23 mouse cellular contexts compared by ENCODE assay signal in the genomic region with DNA sequence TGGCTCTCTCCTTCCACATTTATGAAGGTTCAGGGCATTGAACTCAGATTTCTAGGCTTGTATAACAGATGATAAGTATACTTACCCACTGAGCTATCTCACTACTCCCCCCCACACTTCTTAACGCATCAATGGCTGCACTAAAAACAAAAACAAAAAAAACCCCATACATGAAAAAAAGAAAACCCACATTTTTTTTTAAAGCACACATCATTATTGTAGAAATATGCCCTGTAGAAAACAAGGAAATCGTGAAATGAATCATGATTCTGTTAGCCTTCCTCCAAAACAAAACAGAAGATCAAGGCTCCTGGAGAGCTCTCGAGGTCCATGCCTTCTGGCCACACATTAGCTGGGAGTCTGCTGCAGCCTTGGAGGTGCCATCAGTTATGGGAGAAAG. TPM values are rescaled to one million over a fixed set of nuclear protein-coding genes. Genes with fewer than 3 reads are reported as not detected.
"Had no signal": no experiment of that assay in that cellular context is flagged by ENCODE, and none has a peak within 500 bp of the region (broad histone marks: within the 10 kb centered on the region; RNA-seq: fewer than 3 reads in every experiment).

No protein-coding gene starts in this region.

- H3K4me1 ChIP-seq: heart, embryonic 10.5 days; hindbrain, embryonic 12.5 days; limb, embryonic 10.5 days; limb, embryonic 12.5 days; liver, embryonic 12.5 days had no signal

- H3K9me3 ChIP-seq: heart, embryonic 10.5 days; heart, embryonic 12.5 days; hindbrain, embryonic 12.5 days; kidney, embryonic 15.5 days; limb, embryonic 10.5 days; limb, embryonic 12.5 days; liver, embryonic 12.5 days had no signal

- DNase-seq: gastrocnemius, postnatal 25 days; heart, adult 18-20 months; heart, postnatal 14 days; heart, postnatal 36 days; kidney, adult 11 months; kidney, adult 9 months; kidney, postnatal 14 days; layer of hippocampus, adult 9-11 months; layer of hippocampus, postnatal 36 days; liver had no signal

- ATAC-seq: hindbrain, embryonic 16.5 days; intestine, embryonic 16.5 days; liver, embryonic 12.5 days had no signal

- H3K27me3 ChIP-seq: hindbrain, embryonic 12.5 days; kidney, embryonic 15.5 days; limb, embryonic 12.5 days; liver, embryonic 12.5 days had no signal

- H3K9ac ChIP-seq: heart, embryonic 12.5 days; hindbrain, embryonic 12.5 days; hindbrain, embryonic 14.5 days; kidney, embryonic 15.5 days; limb, embryonic 12.5 days; liver, embryonic 12.5 days; liver, embryonic 14.5 days had no signal

- H3K4me3 ChIP-seq: heart, embryonic 10.5 days; heart, embryonic 12.5 days; hindbrain, embryonic 12.5 days; kidney, embryonic 15.5 days; limb, embryonic 10.5 days; limb, embryonic 12.5 days; liver, embryonic 12.5 days had no signal

- H3K36me3 ChIP-seq: heart, embryonic 10.5 days; heart, embryonic 12.5 days; hindbrain, embryonic 12.5 days; kidney, embryonic 15.5 days; limb, embryonic 10.5 days; limb, embryonic 12.5 days; liver, embryonic 12.5 days had no signal

- H3K4me2 ChIP-seq: heart, embryonic 12.5 days; hindbrain, embryonic 12.5 days; hindbrain, embryonic 14.5 days; kidney, embryonic 15.5 days; limb, embryonic 12.5 days; liver, embryonic 12.5 days had no signal

- H3K27ac ChIP-seq: heart, embryonic 10.5 days; hindbrain, embryonic 12.5 days; hindbrain, embryonic 14.5 days; kidney, embryonic 15.5 days; kidney, postnatal 0 days; limb, embryonic 10.5 days; limb, embryonic 12.5 days; liver, embryonic 12.5 days; liver, embryonic 14.5 days had no signal

RNA-seq across cellular contexts. Expression of a gene that starts 38.3 kb away (rescaled TPM):
- total RNA-seq: gastrocnemius, postnatal 25 days; heart, postnatal 14 days had no signal
- polyA plus RNA-seq: heart, embryonic 10.5 days; heart, embryonic 12.5 days; heart, embryonic 14.5 days; hindbrain, embryonic 12.5 days; hindbrain, embryonic 14.5 days; hindbrain, embryonic 16.5 days; limb, embryonic 10.5 days; liver, embryonic 14.5 days had no signal

RNA-seq across cellular contexts. Expression of a gene that starts 47.7 kb away (rescaled TPM):
- polyA plus RNA-seq: hindbrain, embryonic 12.5 days; hindbrain, embryonic 14.5 days had no signal
